Mouse (Mus musculus): ENCODE data around the gene St14.

- no peak for TF ChIP-seq GATA1 (IDR thresholded peaks at IDR 0.05; ENCODE audit: borderline replicate concordance, low read length)
- no peak for TF ChIP-seq FLI1 (IDR thresholded peaks at IDR 0.05; ENCODE audit: low read length)
These were observed 11.1 kb downstream of the St14 start for GRCm38 (mm10) chr9:31120533-31120915.
